Mouse (Mus musculus): Measurements from ENCODE around the gene Adgrg5. TPM values are rescaled to one million over a fixed set of nuclear protein-coding genes. Genes with fewer than 3 reads are reported as not detected.

Adgrg5 gene
- polyA plus RNA-seq, 1 experiment from 2014 or later = 0.25 TPM

GRCm38 (mm10) chr8:94981848-94982247 lies 58.4 kb downstream of the Adgrg5 start:
- 62% methylated on average over 7 of the region's 7 CpGs for WGBS (ENCODE audit: insufficient replicate concordance)
- Histone ChIP-seq H3K27ac (replicated peaks) (peak overlapping the region; percentile 94; the same call in 1 of the 2 replicates), H3K27me3 (peaks cover 14% of the 10 kb centered on the region), H3K9ac (no peak overlapping the region), H3K36me3 (replicated peaks) (no peaks in the 10 kb centered on the region; the same call in 1 of the 2 replicates), H3K4me3 (replicated peaks) (no peak overlapping the region), H3K9me3 (replicated peaks) (no peaks in the 10 kb centered on the region), H3K4me2 (no peak overlapping the region), H3K4me1 (replicated peaks) (peaks cover 98% of the 10 kb centered on the region)
- ATAC-seq (ENCODE audit: insufficient read depth) = no peak

GRCm38 (mm10) chr8:94983146-94983545 lies 59.7 kb downstream of the Adgrg5 start:
- peak overlapping the region; percentile 92 for H3K4me2 ChIP-seq
- H3K9ac ChIP-seq = peak overlapping the region; percentile 70; the same call in 1 of the 2 replicates
- H3K27ac ChIP-seq (replicated peaks) = peak overlapping the region; percentile 94
- ATAC-seq (ENCODE audit: insufficient read depth) = peak; percentile 8; the same call in 1 of the 2 replicates
- whole genome bisulfite sequencing (ENCODE audit: insufficient replicate concordance) = 14% methylated on average over 5 of the region's 5 CpGs
- peak overlapping the region; percentile 70; the same call in 1 of the 2 replicates for H3K4me3 ChIP-seq (replicated peaks)
- peaks cover 98% of the 10 kb centered on the region for H3K4me1 ChIP-seq (replicated peaks)
- peaks cover 3% of the 10 kb centered on the region; the same call in 1 of the 2 replicates for H3K36me3 ChIP-seq (replicated peaks)
- peaks cover 4% of the 10 kb centered on the region for H3K27me3 ChIP-seq
- no peaks in the 10 kb centered on the region for H3K9me3 ChIP-seq (replicated peaks)

DNA sequence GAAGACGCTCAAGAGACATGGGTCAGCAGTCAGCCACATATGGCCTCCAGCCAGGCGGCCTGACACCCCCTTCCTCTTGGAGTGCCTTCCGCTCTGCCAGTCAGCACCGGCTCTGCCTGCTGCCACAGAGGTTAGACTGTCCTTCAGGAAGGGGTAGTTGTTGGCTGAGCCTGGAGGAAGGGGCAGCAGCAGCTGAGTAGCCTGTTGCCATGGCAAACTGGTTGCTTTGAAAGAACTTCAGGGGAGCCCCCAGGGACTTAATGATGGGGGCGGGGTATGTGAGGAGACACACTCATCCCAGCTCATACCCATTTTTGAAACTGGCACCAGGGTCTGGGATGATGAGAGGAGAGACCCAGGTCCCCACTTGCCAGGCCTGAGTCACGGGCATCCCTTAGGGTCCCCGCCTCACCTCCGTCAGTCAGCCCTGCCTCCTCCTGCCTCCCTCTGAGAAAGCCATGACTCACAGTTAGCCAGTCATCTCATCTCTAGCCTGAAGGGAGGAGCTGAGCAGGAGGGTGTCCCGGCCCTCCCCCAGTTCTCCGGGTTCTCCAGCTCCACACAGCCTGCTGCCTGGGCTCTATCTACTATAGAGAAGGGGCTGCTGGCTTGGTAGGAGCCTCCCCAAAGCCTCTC lies 60.5 kb downstream of the Adgrg5 start:
- ATAC-seq (ENCODE audit: insufficient read depth) = peak; percentile 84
- Histone ChIP-seq H3K9me3 (replicated peaks) (no peaks in the 10 kb centered on the region), H3K4me1 (replicated peaks) (peaks cover 98% of the 10 kb centered on the region), H3K9ac (peak overlapping the region; percentile 70), H3K27me3 (no peaks in the 10 kb centered on the region), H3K4me3 (replicated peaks) (peak overlapping the region; percentile 70), H3K36me3 (replicated peaks) (peaks cover 7% of the 10 kb centered on the region), H3K4me2 (peak overlapping the region; percentile 92), H3K27ac (replicated peaks) (peak overlapping the region; percentile 94)
- WGBS (ENCODE audit: insufficient replicate concordance) = 9% methylated on average over 10 of the region's 10 CpGs

GRCm38 (mm10) chr8:94985023-94985422 lies 61.5 kb downstream of the Adgrg5 start:
- H3K9me3 ChIP-seq (replicated peaks) = no peaks in the 10 kb centered on the region
- H3K27ac ChIP-seq (replicated peaks) = peak overlapping the region; percentile 94
- 10% methylated on average over 6 of the region's 6 CpGs for WGBS (ENCODE audit: insufficient replicate concordance)
- peak overlapping the region; percentile 70 for H3K4me3 ChIP-seq (replicated peaks)
- ATAC-seq (ENCODE audit: insufficient read depth) = peak; percentile 79
- peaks cover 12% of the 10 kb centered on the region for H3K36me3 ChIP-seq (replicated peaks)
- peaks cover 98% of the 10 kb centered on the region for H3K4me1 ChIP-seq (replicated peaks)
- peak overlapping the region; percentile 92 for H3K4me2 ChIP-seq
- no peaks in the 10 kb centered on the region for H3K27me3 ChIP-seq
- peak overlapping the region; percentile 70 for H3K9ac ChIP-seq

DNA sequence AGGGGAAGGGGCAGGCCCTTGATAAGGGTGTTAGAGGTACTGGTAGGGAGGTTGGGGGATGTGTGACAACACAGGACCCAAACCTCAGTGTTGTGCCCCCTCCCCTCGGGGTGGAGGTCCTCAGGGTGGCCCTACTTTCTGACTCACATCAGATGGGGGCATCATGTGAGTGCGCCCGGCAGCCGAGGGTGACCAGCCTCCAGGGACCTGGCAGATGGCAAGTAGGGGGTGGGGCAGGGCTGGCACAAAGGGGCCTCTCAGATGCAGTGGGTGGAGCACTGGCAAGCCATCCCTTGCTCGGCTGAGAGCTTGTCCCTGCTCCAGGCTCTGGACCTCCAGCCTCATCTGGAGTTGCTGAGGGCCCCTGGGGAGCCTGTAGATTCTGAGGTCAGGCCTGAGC lies 63.2 kb downstream of the Adgrg5 start:
- no peaks in the 10 kb centered on the region for H3K9me3 ChIP-seq (replicated peaks)
- no peaks in the 10 kb centered on the region for H3K27me3 ChIP-seq
- H3K9ac ChIP-seq = peak overlapping the region; percentile 70
- ATAC-seq (ENCODE audit: insufficient read depth) = no peak; the same call in 1 of the 2 replicates
- peaks cover 98% of the 10 kb centered on the region for H3K4me1 ChIP-seq (replicated peaks)
- H3K4me3 ChIP-seq (replicated peaks) = peak overlapping the region; percentile 70
- H3K4me2 ChIP-seq = peak overlapping the region; percentile 92
- 16% methylated on average over 5 of the region's 5 CpGs for WGBS (ENCODE audit: insufficient replicate concordance)
- H3K27ac ChIP-seq (replicated peaks) = peak overlapping the region; percentile 94
- H3K36me3 ChIP-seq (replicated peaks) = peaks cover 23% of the 10 kb centered on the region

DNA sequence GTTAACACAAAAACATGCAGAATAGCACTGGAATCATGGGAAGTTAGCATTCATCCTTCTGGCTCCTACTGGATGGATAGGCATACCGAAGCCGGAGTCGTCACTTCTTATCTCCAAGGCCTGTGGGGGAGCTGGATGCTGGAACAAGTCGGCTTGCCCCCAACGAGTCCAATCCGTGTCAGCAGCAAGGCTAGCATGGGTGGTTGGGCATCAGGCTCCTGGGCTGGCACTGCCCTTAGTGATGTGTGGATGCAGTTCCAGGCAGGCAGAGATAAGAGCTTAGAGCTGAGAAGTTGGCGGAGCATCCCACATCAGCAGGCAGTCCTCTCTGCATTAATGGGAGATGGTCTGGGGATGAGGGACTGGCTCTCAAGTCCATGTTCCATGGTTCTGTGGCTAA lies 64.1 kb downstream of the Adgrg5 start:
- Histone ChIP-seq H3K9me3 (replicated peaks) (no peaks in the 10 kb centered on the region), H3K9ac (peak overlapping the region; percentile 70), H3K4me3 (replicated peaks) (peak overlapping the region; percentile 70), H3K27me3 (no peaks in the 10 kb centered on the region), H3K27ac (replicated peaks) (peak overlapping the region; percentile 94), H3K36me3 (replicated peaks) (peaks cover 32% of the 10 kb centered on the region), H3K4me1 (replicated peaks) (peaks cover 98% of the 10 kb centered on the region), H3K4me2 (peak overlapping the region; percentile 92)
- no peak for ATAC-seq (ENCODE audit: insufficient read depth)
- WGBS (ENCODE audit: insufficient replicate concordance) = 14% methylated on average over 7 of the region's 7 CpGs

GRCm38 (mm10) chr8:94988619-94989018 lies 65.1 kb downstream of the Adgrg5 start:
- Histone ChIP-seq H3K27ac (replicated peaks) (peak overlapping the region; percentile 64; the same call in 1 of the 2 replicates), H3K9me3 (replicated peaks) (no peaks in the 10 kb centered on the region), H3K36me3 (replicated peaks) (peaks cover 42% of the 10 kb centered on the region), H3K9ac (0 out of 2 replicates have a peak overlapping the region, but pooled peaks have one; percentile 9), H3K4me1 (replicated peaks) (peaks cover 98% of the 10 kb centered on the region), H3K4me3 (replicated peaks) (no peak overlapping the region), H3K4me2 (peak overlapping the region; percentile 92), H3K27me3 (no peaks in the 10 kb centered on the region)
- 35% methylated on average over 6 of the region's 6 CpGs for WGBS (ENCODE audit: insufficient replicate concordance)
- ATAC-seq (ENCODE audit: insufficient read depth) = no peak

- WGBS (ENCODE audit: insufficient replicate concordance) = 79% methylated on average over 4 of the region's 4 CpGs
- Histone ChIP-seq H3K4me3 (replicated peaks) (no peak overlapping the region), H3K9me3 (replicated peaks) (no peaks in the 10 kb centered on the region), H3K27me3 (no peaks in the 10 kb centered on the region), H3K36me3 (replicated peaks) (peaks cover 52% of the 10 kb centered on the region), H3K4me1 (replicated peaks) (peaks cover 98% of the 10 kb centered on the region), H3K9ac (no peak overlapping the region), H3K4me2 (0 out of 2 replicates have a peak overlapping the region, but pooled peaks have one; percentile 92), H3K27ac (replicated peaks) (no peak overlapping the region)
- ATAC-seq (ENCODE audit: insufficient read depth) = no peak
Observed at GRCm38 (mm10) chr8:94989711-94990110, 66.2 kb downstream of the Adgrg5 start.

DNA sequence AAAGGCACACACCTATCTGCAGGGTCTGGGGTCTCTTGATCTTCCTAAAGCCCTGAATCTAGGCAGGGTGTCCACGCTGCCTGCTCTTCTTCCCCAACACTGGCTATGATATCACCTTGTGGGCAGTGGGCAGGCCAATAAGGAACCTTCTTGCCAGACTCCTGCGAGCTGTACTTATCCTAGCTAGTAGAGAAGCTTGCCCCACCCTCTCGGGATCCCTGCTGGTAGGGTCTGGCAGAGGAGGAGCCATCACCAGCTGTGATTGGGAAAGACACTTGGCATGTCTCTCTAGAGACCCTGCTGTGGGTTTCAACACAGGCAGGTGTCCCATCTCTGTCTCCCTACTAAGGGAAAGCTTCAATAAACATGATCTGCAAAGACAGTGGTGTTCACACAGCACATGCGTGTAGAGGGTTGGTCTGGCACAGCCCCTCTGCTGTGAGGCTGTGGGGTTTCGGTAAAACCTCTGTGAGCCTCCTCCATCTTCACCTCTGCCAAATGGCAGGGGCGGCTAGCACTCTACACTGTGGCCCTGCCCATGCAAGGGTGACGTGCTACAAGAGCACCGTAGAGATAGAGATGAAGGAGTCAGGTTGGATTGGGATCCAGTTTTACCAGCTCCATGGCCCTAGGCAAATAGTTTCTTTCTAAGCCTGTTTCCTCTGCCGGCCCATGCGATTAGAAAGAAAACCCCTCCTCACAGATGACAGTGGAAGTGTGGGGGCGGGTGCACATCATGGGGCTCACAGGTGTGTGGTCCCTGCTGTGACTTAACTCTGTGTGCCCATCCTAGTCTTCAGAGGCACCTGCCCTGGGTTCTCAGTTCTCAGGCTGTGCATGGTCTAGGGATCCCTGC lies 67.3 kb downstream of the Adgrg5 start:
- peak overlapping the region; percentile 19; the same call in 1 of the 2 replicates for H3K4me2 ChIP-seq
- H3K27ac ChIP-seq (replicated peaks) = peak overlapping the region; percentile 58
- peak overlapping the region; percentile 3; the same call in 1 of the 2 replicates for H3K9ac ChIP-seq
- H3K36me3 ChIP-seq (replicated peaks) = peaks cover 62% of the 10 kb centered on the region
- WGBS (ENCODE audit: insufficient replicate concordance) = 41% methylated on average over 11 of the region's 11 CpGs
- no peaks in the 10 kb centered on the region for H3K27me3 ChIP-seq
- H3K4me3 ChIP-seq (replicated peaks) = no peak overlapping the region
- peaks cover 100% of the 10 kb centered on the region for H3K4me1 ChIP-seq (replicated peaks)
- no peaks in the 10 kb centered on the region for H3K9me3 ChIP-seq (replicated peaks)
- ATAC-seq (ENCODE audit: insufficient read depth) = no peak

- H3K9ac ChIP-seq = no peak overlapping the region
- H3K4me1 ChIP-seq (replicated peaks) = peaks cover 97% of the 10 kb centered on the region
- WGBS (ENCODE audit: insufficient replicate concordance) = 43% methylated on average over 9 of the region's 9 CpGs
- peaks cover 69% of the 10 kb centered on the region for H3K36me3 ChIP-seq (replicated peaks)
- H3K9me3 ChIP-seq (replicated peaks) = no peaks in the 10 kb centered on the region
- 0 out of 2 replicates have a peak, but pooled peaks have one; percentile 30 for ATAC-seq (ENCODE audit: insufficient read depth)
- H3K4me2 ChIP-seq = peak overlapping the region; percentile 19
- peak overlapping the region; percentile 58 for H3K27ac ChIP-seq (replicated peaks)
- H3K27me3 ChIP-seq = no peaks in the 10 kb centered on the region
- no peak overlapping the region for H3K4me3 ChIP-seq (replicated peaks)
Observed at GRCm38 (mm10) chr8:94991454-94991994, 68.0 kb downstream of the Adgrg5 start.

Measured in liver, embryonic 15.5 days (tissue).